Mouse (Mus musculus) spleen, embryonic (tissue): ENCODE measurements around the gene Olfr536.
"Not testable (repeated sequence)": the region's sequence is repeated elsewhere in the genome, so short reads cannot be mapped to it uniquely, and the experiment has no call there.

Experiments used
- CTCF ChIA-PET: fragments of 350-600 bp; sonication (Branson Sonifier 250); formaldehyde crosslinking; loops from one replicate; lab custom pipeline; 2022; lab: Charles Lee

Olfr536 gene

GRCm38 (mm10) chr7:140507346-140508021 lies at the start of gene Olfr536:
Gene Olfr536 (minus strand): TSS chr7:140507396.
- CTCF ChIA-PET, result not testable (repeated sequence)

- CTCF ChIA-PET, result no interaction called here
Observed at GRCm38 (mm10) chr7:140539746-140540145, 32.5 kb upstream of the Olfr536 start.

GRCm38 (mm10) chr7:140494702-140495101 lies 12.5 kb downstream of the Olfr536 start:
- CTCF ChIA-PET, result no interaction called here

DNA sequence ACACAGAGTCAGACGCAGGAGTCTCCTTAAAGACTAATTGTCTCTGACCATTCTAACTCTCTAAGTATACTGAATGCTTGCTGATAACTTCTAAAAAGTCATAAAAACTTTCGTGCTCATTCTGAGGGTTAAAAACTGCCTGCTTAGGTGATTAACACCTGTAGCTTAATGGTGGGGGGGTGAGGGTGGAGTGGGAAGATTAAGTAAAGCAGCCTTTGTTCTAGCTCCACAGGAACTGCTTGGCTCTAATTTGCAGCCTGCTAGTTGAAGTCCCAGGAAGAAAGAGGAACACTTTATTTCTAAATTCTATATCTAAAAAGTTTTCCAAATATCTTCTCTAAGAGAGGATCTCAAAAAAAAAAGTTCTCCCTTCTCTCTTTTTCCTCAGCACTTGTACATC lies 13.0 kb downstream of the Olfr536 start:
- CTCF ChIA-PET, result no interaction called here

DNA sequence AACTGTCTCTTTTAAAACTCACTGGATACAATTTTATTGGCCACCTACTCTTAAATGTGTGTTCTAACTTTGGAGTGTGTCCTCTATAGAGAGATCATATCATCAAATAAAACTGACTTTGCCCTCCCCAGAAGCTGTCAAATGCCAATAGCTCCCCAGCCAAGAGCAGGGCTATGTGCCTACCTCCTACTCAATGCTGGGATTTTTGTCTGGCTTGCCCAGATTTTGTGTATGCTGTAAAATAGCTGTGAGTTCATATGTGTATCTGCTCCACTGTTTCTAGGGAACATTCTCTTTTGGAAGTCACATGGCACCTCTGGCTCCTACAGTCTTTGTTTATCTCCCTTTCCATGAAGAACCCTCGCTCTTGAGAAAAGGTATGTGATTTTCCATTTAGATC lies 18.2 kb downstream of the Olfr536 start:
- CTCF ChIA-PET, result no interaction called here

- CTCF ChIA-PET, result no interaction called here
Observed at GRCm38 (mm10) chr7:140483916-140484315, 23.3 kb downstream of the Olfr536 start, which contains the start of gene Olfr535. Gene Olfr535 (plus strand): TSS chr7:140484216.

DNA sequence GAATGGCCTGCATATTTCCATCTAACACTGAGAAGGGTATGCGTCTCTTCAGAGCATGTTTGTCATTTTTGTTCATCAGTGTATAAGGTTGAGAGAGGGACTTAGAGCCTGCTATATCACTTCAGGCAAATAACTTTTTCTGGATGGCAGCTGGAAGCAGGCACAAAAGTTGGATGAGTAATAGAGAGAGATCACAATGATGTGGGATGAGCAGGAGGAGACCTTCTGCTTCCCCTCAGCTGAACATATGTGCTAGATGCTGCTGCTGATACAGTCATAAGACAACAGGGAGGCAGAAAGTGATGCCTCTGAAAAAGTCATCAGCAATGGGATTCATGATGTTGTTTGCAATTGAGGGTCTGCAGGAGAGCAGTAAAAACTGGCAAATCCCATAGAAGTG lies 28.5 kb downstream of the Olfr536 start:
- CTCF ChIA-PET, result no interaction called here

GRCm38 (mm10) chr7:140477886-140478285 lies 29.3 kb downstream of the Olfr536 start:
- CTCF ChIA-PET, result no interaction called here

- CTCF ChIA-PET, result not testable (repeated sequence)
Observed at GRCm38 (mm10) chr7:140463070-140463469, 44.1 kb downstream of the Olfr536 start, which contains the start of gene Olfr533. Gene Olfr533 (plus strand): TSS chr7:140463370.
